Mouse (Mus musculus) midbrain, postnatal 0 days (tissue): ENCODE measurements at regions not wholly inside any gene's neighbourhood (a gene's known extent, or its start where the extent isn't known, plus 50 kb on each side); places are given as distances from the start of the nearest gene placed in this dataset.

Source experiments
- ATAC-seq: fragments of 200-750 bp; cut with Nextera tagmentation; 2 replicates; pipeline ENCODE4 v1.8.0; 2017; ENCODE audit warnings: moderate number of reproducible peaks, mild to moderate bottlenecking, moderate TSS enrichment, moderate library complexity; ENCODE audit not compliant: low FRiP score
- DNase-seq: peaks from one replicate; pipeline ENCODE4 v3.0.0-alpha.2; 2015; ENCODE audit warnings: low spot score
- H3K27ac ChIP-seq: fragments of 300-500 bp; sonication (generic); 2 replicates; pipeline ENCODE4 v1.5.1; 2014; ENCODE audit warnings: low read depth, mild to moderate bottlenecking, low read length, mixed read lengths
- H3K27me3 ChIP-seq: fragments of 300-500 bp; sonication (generic); 2 replicates; pipeline ENCODE4 v1.6.1; 2014; ENCODE audit warnings: low read length, control low read depth, mixed read lengths; ENCODE audit not compliant: insufficient read depth
- H3K36me3 ChIP-seq: fragments of 300-500 bp; sonication (generic); 2 replicates; pipeline ENCODE4 v1.6.1; 2014; ENCODE audit warnings: low read length, control low read depth, mixed read lengths; ENCODE audit not compliant: insufficient read depth
- H3K4me1 ChIP-seq: fragments of 300-500 bp; sonication (generic); 2 replicates; pipeline ENCODE4 v1.6.1; 2014; ENCODE audit warnings: mild to moderate bottlenecking, control low read depth, antibody characterized with exemption, low read length, mixed read lengths; ENCODE audit not compliant: insufficient read depth
- H3K4me2 ChIP-seq: fragments of 300-500 bp; sonication (generic); 2 replicates; pipeline ENCODE4 v1.6.1; 2014; ENCODE audit warnings: low read depth, mild to moderate bottlenecking, low read length, mixed read lengths; ENCODE audit not compliant: poor library complexity, severe bottlenecking
- H3K4me3 ChIP-seq: fragments of 300-500 bp; sonication (generic); 2 replicates; pipeline ENCODE4 v1.5.1; 2014; ENCODE audit warnings: low read depth, mild to moderate bottlenecking, low read length, moderate library complexity
- H3K9ac ChIP-seq: fragments of 300-500 bp; sonication (generic); replicated peaks from 2 replicates; pipeline ENCODE4 v1.6.1; 2014; ENCODE audit warnings: mild to moderate bottlenecking, low read length, moderate library complexity, mixed read lengths; ENCODE audit not compliant: poor library complexity, severe bottlenecking
- H3K9me3 ChIP-seq: fragments of 300-500 bp; sonication (generic); 2 replicates; pipeline ENCODE4 v1.6.1; 2016; ENCODE audit warnings: low read length, control low read depth
- CTCF ChIP-seq: IDR thresholded peaks from 2 replicates; pipeline ENCODE4 v1.5.1; 2016; ENCODE audit warnings: antibody characterized with exemption, mild to moderate bottlenecking
- WGBS: fragments of 180-500 bp; shearing (Covaris S2); extraction: QIAGEN DNeasy Blood & Tissue Kit; methylation state at CpG from one replicate; pipeline ENCODE4 v1.1.7; 2014; 5-methylcytosine and 5-hydroxymethylcytosine counted together

DNA sequence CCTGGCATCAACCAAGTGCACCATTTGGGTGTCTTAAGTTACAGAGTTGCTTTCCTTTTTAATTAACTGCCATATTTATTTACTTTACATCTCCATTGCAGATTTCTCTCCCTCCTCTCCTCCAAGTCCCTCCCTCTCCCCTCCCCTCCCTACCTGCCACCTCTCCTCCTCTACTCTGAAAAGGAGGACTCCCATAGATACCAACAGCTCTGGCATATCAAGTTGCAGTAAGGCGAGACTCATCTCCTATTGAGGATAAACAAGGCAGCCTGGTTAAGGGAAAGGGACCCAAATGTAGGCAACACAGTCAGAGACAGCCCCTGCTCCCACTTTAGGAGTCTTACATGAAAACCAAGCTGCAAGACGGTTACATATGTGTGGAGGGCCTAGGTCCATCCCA, 263.3 kb upstream of the Slc7a11 start:
- no peak for TF ChIP-seq CTCF

DNA sequence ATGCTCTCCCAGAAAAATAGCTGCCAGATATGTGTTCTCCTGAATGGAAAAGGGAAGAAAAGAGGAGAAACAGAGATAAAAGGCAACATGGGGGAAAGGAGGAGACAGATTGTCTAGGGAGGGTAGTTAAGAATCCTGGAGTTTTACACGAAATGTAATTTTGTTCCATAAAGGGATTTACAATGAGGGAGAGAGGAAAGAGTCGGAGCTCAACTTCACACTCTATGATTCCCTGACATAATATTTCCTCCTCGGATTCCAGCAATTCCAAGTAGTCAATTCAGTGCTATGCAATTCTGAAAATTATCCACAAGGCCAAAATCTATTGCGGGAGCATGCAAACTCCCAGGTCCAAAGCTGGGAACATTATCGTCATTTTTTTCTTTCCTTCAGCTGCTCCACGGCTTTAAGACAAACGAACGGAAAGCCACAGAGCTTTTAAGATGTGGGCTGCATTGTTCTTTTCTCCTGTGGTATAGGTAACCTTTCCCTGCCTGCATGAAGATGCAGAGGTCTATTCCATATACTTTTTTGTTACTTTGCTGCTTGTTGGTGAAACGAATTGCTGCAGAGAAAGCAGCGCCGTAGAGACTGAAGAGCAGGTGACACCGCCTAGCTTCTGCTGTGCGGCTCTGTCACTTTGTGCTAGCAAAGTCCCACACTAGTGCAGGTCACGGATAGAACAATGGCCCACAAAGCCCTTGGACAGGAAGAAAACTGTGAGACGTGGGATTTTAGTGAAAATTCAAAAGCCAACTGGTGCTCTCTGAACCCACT, 251.7 kb upstream of the Slc7a11 start:
- H3K4me2 ChIP-seq = no peak overlapping the region
- WGBS = 40% methylated on average over 15 of the region's 15 CpGs
- no peak overlapping the region for H3K4me3 ChIP-seq
- DNase-seq = no peak
- H3K9me3 ChIP-seq = no peaks in the 10 kb centered on the region
- ATAC-seq = no peak
- no peaks in the 10 kb centered on the region for H3K36me3 ChIP-seq
- H3K4me1 ChIP-seq = no peaks in the 10 kb centered on the region
- peak overlapping the region; percentile 8; the same call in 1 of the 2 replicates for H3K27ac ChIP-seq
- no peaks in the 10 kb centered on the region for H3K27me3 ChIP-seq
- H3K9ac ChIP-seq = no peak overlapping the region
- TF ChIP-seq CTCF = no peak

More for the DNA sequence above, 263.3 kb upstream of the Slc7a11 start:
- no peak overlapping the region for H3K4me3 ChIP-seq
- 83% methylated on average over 2 of the region's 2 CpGs for whole genome bisulfite sequencing
- ATAC-seq (no peak), DNase-seq (no peak)
- no peaks in the 10 kb centered on the region for H3K36me3 ChIP-seq
- no peaks in the 10 kb centered on the region for H3K4me1 ChIP-seq
- H3K4me2 ChIP-seq = no peak overlapping the region
- no peaks in the 10 kb centered on the region for H3K27me3 ChIP-seq
- no peak overlapping the region for H3K27ac ChIP-seq
- no peak overlapping the region for H3K9ac ChIP-seq
- no peaks in the 10 kb centered on the region for H3K9me3 ChIP-seq

DNA sequence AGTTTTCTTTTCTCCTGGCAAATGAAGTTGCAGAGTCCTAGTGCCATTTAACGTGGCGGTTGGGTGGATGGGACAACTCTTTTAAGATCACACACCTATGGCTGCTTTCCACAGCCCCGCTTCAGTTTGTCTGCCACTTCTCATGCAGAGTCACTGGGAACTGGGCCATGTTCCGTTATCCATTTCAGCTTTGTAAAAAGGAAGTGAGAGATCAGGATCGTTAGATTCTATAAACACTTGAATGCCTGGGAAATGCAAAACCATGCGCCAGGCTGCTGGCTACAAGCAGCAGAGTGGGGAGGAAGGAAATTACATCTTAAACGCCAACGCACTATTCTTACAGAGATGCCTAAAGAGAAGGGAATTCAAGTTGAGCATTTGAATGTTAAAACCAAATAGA, 251.1 kb upstream of the Slc7a11 start:
- Histone ChIP-seq H3K27me3 (no peaks in the 10 kb centered on the region), H3K27ac (peak overlapping the region; percentile 8; the same call in 1 of the 2 replicates), H3K4me2 (peak overlapping the region; percentile 26), H3K4me1 (no peaks in the 10 kb centered on the region), H3K9me3 (no peaks in the 10 kb centered on the region), H3K9ac (no peak overlapping the region), H3K4me3 (no peak overlapping the region), H3K36me3 (no peaks in the 10 kb centered on the region)
- no peak for TF ChIP-seq CTCF
- WGBS = 28% methylated on average over 8 of the region's 8 CpGs
- DNase-seq (peak; percentile 61), ATAC-seq (no peak)

DNA sequence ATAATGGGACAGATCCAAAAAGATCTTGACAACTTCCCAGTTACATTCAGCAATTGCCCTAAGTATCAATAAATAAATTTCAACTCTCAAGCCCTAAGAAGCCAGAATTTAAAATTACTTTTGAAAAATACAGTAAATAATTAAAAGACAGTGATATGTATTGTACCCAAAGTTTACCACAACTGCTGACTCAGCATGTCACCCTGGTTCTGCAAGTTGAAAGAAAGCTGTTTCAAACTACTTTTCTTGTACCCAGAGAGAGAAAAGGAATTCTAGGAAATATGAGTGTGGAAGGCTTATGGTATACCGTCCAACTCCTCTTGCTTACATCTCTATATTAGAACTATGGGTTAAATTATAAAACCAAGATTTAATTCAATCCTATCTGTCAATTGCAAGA, 248.9 kb upstream of the Slc7a11 start:
- Histone ChIP-seq H3K36me3 (no peaks in the 10 kb centered on the region), H3K4me1 (no peaks in the 10 kb centered on the region), H3K9me3 (no peaks in the 10 kb centered on the region), H3K27ac (no peak overlapping the region), H3K9ac (no peak overlapping the region), H3K4me3 (no peak overlapping the region), H3K4me2 (no peak overlapping the region), H3K27me3 (no peaks in the 10 kb centered on the region)
- WGBS = 85% methylated on average over 1 of the region's 1 CpGs
- no peak for DNase-seq
- no peak for ATAC-seq
- TF ChIP-seq CTCF = no peak

DNA sequence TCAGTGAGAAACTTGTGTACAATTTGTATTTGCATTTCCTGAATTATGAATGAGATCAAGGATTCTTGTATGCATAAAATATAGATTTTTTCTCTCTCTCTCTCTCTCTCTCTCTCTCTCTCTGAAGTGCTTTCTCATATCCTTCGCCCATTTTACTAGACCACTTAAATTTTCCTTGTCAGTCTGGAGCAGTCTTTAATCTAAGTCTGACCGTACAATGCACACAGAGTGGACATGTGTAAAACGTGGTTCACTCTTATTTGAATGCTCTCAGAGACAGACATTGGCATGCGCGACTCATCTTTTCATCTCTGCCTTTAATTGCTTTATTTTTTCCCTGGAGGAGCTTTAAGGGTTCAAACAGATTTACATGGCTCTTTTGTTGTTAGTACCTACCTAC, 247.3 kb upstream of the Slc7a11 start:
- 41% methylated on average over 5 of the region's 5 CpGs for WGBS

DNA sequence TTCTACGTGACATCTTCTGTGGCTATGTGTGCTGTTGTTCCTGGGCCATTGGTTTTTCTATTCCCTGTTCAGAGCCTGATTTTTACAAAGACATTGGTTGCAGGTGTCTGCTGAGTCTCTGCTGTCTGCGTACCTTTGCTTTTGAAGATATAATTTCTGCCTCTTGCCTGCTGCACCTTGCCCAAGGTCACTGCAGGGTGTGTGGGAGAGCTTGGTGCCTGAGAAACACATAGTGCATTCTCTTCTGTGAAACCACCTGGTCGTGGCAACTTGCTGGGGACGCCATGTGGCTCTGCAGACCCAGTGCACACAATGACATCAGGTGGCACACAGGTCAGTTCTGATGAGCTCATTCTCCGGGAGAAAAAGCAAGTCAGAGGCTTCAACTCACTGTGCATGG, 246.0 kb upstream of the Slc7a11 start:
- H3K4me3 ChIP-seq = no peak overlapping the region
- DNase-seq = no peak
- H3K9me3 ChIP-seq = no peaks in the 10 kb centered on the region
- H3K27me3 ChIP-seq = no peaks in the 10 kb centered on the region
- TF ChIP-seq CTCF = no peak
- no peak overlapping the region for H3K4me2 ChIP-seq
- H3K36me3 ChIP-seq = no peaks in the 10 kb centered on the region
- 83% methylated on average over 5 of the region's 5 CpGs for WGBS
- H3K27ac ChIP-seq = no peak overlapping the region
- H3K4me1 ChIP-seq = no peaks in the 10 kb centered on the region
- no peak for ATAC-seq
- H3K9ac ChIP-seq = no peak overlapping the region

More for the DNA sequence above, 247.3 kb upstream of the Slc7a11 start:
- no peak overlapping the region for H3K27ac ChIP-seq
- DNase-seq (no peak), ATAC-seq (no peak)
- H3K36me3 ChIP-seq = no peaks in the 10 kb centered on the region
- no peak overlapping the region for H3K4me3 ChIP-seq
- H3K4me1 ChIP-seq = no peaks in the 10 kb centered on the region
- H3K4me2 ChIP-seq = no peak overlapping the region
- no peaks in the 10 kb centered on the region for H3K9me3 ChIP-seq
- no peak for TF ChIP-seq CTCF
- no peak overlapping the region for H3K9ac ChIP-seq
- no peaks in the 10 kb centered on the region for H3K27me3 ChIP-seq
